Comparison of ENCODE assay signal across 17 mouse cellular contexts in the genomic region with DNA sequence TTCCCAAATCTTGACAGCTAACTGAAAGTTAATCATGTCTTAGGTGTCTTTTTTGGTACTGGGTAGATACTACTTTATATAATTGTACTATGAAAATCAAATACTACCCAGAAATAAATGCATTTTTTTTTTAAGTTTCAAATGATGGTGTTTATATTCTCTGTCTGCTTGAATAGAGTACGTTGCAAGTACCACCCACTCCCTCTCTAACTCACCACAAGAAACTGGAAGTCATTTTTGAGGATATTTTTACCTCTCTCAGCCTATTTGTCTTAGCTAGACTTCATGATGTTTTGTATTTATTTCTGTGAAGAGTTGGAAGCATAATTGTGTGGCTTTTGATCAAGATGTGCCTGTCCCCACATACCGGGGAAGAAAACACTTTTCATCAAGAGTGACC.
"Had no signal": no experiment of that assay in that cellular context is flagged by ENCODE, and none has a peak within 500 bp of the region (broad histone marks: within the 10 kb centered on the region; RNA-seq: fewer than 3 reads in every experiment).

No protein-coding gene starts in this region.

- H3K4me1 ChIP-seq: megakaryocyte, embryonic 14.5 days; midbrain, embryonic 13.5 days; midbrain, embryonic 15.5 days; neural tube, embryonic 13.5 days; neural tube, embryonic 15.5 days had no signal

- DNase-seq: lung, adult 18-20 months; lung, embryonic 14.5 days; lung, postnatal 10 days; lung, postnatal 4 days; retina, postnatal 1 day; right cerebral cortex, postnatal 25 days; right cerebral cortex, postnatal 4 days; spleen, adult 18-20 months; thymus, adult 2 months; thymus, postnatal 25 days; thymus, postnatal 4 days had no signal

- H3K4me3 ChIP-seq: megakaryocyte, embryonic 14.5 days; midbrain, embryonic 13.5 days; midbrain, embryonic 15.5 days; neural tube, embryonic 13.5 days; neural tube, embryonic 15.5 days had no signal

- H3K27ac ChIP-seq: liver, embryonic 14.5 days; midbrain, embryonic 13.5 days; midbrain, embryonic 15.5 days; neural tube, embryonic 13.5 days; neural tube, embryonic 15.5 days had no signal

- H3K36me3 ChIP-seq: midbrain, embryonic 13.5 days; midbrain, embryonic 15.5 days; neural tube, embryonic 13.5 days; neural tube, embryonic 15.5 days had no signal

- ATAC-seq: midbrain, embryonic 13.5 days; midbrain, embryonic 15.5 days had no signal
